Mouse (Mus musculus) adrenal gland, adult 18-20 months (tissue): ENCODE measurements around the gene Adipor1. TPM values are rescaled to one million over a fixed set of nuclear protein-coding genes. Genes with fewer than 3 reads are reported as not detected.
A peak's percentile ranks its signal among the peaks of the same experiment; 100 is the strongest.
"Not testable (repeated sequence)": the region's sequence is repeated elsewhere in the genome, so short reads cannot be mapped to it uniquely, and the experiment has no call there.

ENCODE experiments used
- DNase-seq, 2 experiments: peaks; one replicate each; pipeline ENCODE4 v3.0.0; 2021 to 2022; ENCODE audit warnings: low spot score in 2 of 2
- total RNA-seq, 2 experiments: library from RNA; stranded (reverse); gene quantifications; 1 replicate in 1 of 2; 2 replicates in 1 of 2; pipeline ENCODE4 v1.2.3; 2021

The Adipor1 gene
- total RNA-seq, 2 experiments from 2014 or later = 132 to 137 TPM

DNA sequence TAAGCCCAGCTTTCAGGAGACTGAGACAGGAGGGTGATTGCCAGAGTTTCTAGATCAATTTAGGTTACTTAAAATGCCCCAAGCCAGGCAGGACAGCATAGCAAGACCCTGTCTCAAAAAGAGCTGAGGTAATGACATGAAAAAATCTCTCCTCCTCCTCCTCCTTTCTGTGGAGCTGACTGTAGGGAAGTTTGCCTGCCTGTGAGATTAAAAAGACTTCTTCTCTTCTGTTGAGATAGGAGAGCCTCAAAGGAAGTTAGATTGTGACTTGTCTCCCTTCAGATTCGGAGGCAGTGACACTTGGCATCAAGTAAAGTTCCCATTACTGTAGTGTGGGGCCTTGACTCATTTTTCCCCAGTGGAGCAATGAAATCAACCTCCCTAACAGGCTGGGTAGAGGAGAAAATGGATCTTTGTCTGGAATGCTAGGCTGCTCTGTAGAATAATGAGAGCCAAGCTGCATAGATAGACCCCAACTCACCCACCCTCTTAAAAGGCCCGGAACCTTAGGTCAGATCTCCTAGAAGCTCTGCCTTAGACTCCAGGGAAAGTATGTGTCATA, 3.3 kb downstream of the Adipor1 start:
- DNase-seq = no peak

GRCm38 (mm10) chr1:134419176-134419575, 4.0 kb downstream of the Adipor1 start:
- no peak for DNase-seq

DNA sequence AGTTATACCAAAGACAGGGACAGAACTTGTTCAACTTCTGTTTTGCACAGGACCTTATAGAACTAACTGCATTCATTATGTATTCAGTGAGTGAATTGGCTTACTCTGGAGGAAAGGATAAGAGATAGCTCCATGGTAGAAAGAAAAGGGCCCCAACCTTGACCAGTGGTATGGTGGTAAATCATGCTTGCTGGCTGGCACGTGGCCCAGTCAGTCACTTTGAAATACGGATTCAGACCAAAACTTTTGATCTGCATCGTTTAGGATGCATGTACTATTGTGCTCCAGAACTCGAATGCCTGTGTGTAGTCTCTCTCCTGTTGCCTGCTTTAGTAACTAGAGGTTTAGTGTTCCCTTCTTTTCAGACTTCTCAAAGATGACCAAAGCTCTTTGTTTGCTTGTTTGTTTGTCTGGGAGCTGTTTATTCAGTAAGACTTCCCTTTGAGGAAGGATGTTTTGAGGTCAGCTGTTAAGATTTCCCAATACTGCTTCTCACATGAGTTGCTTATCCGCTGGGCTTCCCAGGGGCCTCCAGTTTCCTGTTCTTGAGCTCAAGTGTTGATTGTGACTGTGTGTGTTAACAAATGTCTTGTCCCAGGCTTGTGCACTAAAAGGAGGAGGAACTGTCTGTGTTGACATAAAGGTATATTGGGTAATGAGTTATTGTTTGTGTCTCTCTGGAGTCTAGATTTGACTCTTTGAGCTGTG, 4.7 kb downstream of the Adipor1 start:
- peak; percentile 56 to 70 for DNase-seq

GRCm38 (mm10) chr1:134423911-134424310, 8.7 kb downstream of the Adipor1 start:
- DNase-seq = no peak

GRCm38 (mm10) chr1:134426289-134426688, 11.1 kb downstream of the Adipor1 start:
- DNase-seq = no peak

GRCm38 (mm10) chr1:134433002-134433401, 17.8 kb downstream of the Adipor1 start:
- DNase-seq = no peak

DNA sequence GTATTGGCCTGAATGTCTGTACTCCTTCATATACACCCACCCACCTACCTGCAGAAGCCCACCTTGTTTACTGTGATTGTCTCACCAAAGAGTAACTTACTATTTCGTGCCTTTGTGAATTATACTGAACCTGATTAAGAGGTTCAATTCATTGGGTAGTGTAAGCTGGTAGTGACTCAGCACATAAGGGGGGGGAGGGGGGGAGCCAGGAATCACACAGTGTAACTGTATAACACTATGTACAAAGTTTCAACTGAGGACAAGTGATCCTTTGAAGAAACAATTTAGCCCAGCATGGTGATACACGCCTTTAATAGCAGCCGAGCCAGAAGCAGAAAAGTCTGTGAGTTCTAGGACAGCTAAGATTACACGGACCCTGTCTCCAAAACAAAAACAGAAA, 18.3 kb downstream of the Adipor1 start:
- DNase-seq = no peak

GRCm38 (mm10) chr1:134435414-134435813, 20.2 kb downstream of the Adipor1 start:
- DNase-seq = no peak

DNA sequence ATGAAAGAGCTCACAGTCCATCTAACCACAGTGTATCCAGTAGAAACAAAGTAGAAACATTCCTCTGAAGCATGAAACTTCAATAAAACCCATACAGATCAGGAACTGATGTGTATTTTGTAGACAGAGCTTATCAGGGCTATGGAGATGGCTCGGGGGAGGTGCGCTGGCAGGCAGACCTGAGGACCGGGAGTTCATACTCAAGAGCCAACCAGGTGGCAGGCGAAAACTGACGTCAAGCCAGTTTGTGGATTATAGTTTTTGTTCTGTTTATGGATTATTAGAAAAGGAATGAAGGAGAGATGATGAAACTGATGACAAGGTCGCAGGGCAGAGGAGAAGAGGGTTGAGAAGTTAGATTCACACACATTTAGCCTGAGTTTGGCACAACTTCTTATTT, 25.3 kb downstream of the Adipor1 start:
- no peak for DNase-seq

DNA sequence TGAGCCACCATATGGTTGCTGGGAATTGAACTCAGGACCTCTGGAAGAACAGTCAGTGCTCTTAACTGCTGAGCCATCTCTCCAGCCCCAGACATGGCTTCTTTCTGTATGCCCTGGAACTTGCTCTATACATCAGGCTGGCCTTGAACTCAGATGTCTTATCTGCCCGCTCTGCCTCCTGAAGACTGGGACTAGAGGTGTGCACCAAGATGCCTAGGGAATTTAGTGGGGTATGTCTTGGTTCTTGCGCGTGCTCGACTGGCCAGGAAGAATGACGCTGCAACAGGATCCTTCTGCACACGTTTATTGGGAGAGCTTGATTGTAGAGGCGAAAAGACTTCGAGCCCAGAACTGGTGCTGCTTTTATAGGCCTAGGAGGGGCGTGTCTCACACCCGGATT, 26.6 kb downstream of the Adipor1 start:
- DNase-seq = not testable (repeated sequence)

DNA sequence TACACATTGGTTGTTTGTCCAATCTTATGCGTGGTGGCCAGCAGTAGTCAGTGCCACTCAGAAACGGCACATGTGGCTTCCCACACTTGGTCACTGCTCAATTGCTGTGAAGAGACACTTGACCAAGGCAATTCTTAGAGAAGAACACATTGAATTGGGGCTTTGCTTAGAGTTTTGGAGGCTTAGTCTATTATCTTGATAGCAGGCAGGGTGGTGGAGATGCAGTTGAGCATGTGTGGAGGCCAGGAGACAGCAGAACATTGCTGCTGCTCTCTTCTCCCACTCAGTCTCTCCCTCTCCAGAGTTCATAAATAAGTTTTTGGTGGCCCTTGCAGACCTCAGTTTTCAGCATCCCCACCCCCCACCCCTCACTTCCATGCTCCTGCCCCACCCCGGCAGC, 27.2 kb downstream of the Adipor1 start:
- DNase-seq = no peak

DNA sequence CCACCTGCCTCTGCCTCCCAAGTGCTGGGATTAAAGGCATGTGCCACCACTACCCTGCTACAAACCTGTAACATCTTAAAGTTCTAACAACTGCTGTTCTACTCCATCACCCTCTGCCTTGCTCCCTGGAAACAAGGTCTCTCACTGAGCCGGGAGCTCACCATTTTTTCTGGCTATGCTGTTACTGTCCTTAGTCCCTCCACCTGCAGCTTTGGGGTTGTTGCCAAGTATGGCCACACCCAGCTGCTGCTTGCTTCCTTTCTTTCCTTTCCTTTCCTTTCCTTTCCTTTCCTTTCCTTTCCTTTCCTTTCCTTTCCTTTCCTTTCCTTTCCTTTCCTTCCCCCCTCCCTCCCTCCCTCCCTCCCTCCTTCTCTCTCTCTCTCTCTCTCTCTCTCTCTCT, 28.1 kb downstream of the Adipor1 start:
- not testable (repeated sequence) for DNase-seq

- no peak for DNase-seq
Measured at GRCm38 (mm10) chr1:134445418-134445817, 30.2 kb downstream of the Adipor1 start.

DNA sequence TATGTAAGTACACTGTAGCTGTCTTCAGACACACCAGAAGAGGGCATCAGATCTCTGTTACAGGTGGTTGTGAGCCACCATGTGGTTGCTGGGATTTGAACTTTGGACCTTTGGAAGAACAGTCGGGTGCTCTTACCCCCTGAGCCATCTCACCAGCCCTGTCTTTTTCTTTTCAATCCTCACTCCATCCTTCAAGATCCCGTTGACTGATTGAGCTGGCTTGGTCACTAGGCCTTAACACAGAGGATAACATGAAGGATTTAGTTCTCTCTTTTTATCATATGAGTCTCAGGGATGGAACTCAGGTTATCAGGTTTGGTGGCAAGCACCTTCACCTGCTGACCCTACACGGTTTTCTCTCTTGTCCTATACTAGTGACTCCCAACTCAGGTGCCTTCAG, 33.4 kb downstream of the Adipor1 start:
- not testable (repeated sequence) for DNase-seq

DNA sequence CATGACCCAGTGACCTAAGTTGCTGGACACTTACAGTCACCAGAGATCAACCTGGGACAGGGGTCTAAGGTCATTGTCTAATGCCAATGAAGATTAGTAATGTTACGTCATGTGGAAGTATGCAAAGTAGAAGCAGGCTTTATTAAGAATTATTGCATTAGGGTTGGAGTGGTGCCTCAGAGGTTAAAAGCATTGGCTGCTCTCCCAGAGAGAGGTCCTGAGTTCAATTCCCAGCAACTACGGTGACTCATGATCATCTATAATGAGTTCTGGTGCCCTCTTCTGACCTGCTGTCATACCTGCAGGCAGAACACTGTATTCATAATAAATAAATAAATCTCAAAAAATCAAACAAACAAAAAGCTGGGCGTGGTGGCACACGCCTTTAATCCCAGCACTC, 35.0 kb downstream of the Adipor1 start:
- no peak for DNase-seq

GRCm38 (mm10) chr1:134450986-134451385, 35.8 kb downstream of the Adipor1 start:
- DNase-seq = peak; percentile 37 to 46

GRCm38 (mm10) chr1:134454904-134455824, 40.0 kb downstream of the Adipor1 start, which contains the start of gene Klhl12:
Gene Klhl12, plus strand, starts transcription at chr1:134455531.
- peak; percentile 98 to 99 for DNase-seq

GRCm38 (mm10) chr1:134456060-134456459, 40.9 kb downstream of the Adipor1 start:
- no peak for DNase-seq

DNA sequence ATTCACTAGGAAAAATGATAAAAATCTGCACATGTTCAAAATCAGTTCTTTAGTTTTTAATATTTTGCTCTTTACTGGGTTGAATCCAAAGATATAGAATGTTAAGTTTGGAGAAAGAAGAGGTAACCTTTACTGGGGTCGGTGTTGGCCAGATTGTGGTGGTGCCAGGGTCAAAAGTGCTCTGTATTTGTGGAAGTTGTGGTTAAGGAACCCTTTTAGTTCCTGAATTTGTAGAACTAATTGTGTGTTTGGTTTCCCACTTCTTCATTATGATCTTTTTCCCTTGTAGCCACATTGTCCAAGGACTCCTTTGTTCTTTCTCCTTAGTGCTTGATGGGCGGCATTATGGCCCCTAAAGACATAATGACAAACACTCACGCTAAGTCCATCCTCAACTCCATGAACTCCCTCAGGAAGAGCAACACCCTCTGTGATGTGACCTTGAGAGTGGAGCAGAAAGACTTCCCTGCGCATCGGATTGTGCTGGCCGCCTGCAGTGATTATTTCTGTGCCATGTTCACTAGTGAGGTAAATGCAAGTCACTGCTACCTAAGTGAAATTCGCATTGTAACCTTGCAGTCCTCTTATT, 43.1 kb downstream of the Adipor1 start:
- no peak for DNase-seq

- no peak for DNase-seq
Measured at GRCm38 (mm10) chr1:134460294-134461284, 45.4 kb downstream of the Adipor1 start.
